Mouse (Mus musculus) layer of hippocampus, postnatal 36 days (tissue): ENCODE measurements around the gene Prr14. TPM values are rescaled to one million over a fixed set of nuclear protein-coding genes. Genes with fewer than 3 reads are reported as not detected.
"Not testable (repeated sequence)": the region's sequence is repeated elsewhere in the genome, so short reads cannot be mapped to it uniquely, and the experiment has no call there.

Experiments used
- DNase-seq, 2 experiments: peaks; one replicate each; pipeline ENCODE4 v3.0.0; 2022
- total RNA-seq, 2 experiments: library from RNA; stranded (reverse); gene quantifications; 2 replicates each; pipeline ENCODE4 v1.2.3; 2021

The Prr14 gene
- total RNA-seq, 2 experiments from 2014 or later, result 27.6 to 30.5 TPM

DNA sequence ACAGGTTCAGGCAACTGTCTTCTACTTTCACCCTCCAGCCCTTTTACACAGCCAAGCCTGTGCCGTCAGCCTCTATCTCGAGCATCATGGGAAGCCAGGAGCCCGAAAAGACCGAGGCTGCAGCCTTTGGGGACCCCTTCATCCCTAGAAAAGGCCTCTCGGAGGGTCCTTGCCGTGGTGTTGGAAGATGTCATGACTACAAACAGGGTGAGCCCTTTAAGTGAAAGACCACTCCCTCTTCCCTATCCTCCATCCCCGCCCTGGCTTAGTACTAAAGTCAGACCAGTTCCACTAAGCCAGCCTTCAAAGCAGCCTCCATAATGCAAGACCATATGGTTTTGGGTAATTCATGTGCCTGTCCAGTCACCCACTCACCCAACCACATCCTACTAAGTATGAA, 12.6 kb downstream of the Prr14 start:
- no peak for DNase-seq

DNA sequence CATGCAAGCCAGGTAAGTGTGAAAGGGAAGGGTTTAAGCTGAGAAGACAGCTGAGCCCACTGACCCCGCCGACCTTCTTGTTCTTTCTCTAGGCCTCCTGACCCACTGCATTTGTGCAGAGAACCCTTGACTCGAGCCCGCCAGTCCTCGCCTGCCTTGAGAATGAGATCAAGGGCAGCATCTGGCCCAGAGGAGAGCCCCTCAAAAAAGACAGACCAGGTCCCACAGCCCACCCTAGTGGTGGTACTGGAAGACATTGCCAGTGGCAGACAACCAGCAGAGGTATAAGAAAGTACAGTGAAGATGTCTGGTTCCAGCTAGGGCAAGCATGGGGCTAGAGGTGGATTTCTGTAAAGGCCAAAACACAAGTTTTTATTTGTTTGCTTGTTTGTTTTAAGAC, 14.3 kb downstream of the Prr14 start:
- DNase-seq, result no peak

DNA sequence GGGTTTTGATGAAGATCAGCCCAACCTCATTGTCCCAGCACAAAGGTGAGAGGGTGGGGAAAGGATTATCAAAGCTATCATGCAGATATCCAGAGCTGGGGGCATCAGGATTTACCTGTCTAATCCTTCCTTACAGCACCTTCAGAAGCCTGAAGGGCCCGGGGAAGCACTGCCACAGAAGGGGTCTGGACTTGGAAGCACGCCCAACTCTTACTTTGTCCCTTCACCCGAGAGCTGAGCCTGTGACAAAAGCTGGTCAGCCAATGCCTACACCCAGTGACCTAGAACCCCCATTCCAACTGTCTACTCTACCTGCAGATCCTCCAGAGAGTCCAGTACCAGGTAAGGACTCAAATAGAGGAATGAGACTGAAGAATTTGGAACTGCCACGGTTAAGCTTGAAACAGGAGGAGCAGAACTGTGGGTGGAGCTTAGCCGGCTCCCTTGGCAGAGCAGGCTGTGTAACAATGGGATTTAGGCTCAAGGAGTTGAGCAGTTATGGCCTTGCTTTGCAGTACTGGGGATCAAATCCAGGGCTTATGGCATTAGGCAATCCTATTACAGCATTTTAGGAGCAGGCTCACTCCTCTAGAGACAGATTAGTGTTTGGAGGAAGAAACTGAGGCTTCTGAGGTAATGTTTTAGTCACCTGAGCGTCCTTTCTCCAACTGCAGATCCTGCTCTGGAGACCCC, 15.1 kb downstream of the Prr14 start:
- DNase-seq, result no peak

DNA sequence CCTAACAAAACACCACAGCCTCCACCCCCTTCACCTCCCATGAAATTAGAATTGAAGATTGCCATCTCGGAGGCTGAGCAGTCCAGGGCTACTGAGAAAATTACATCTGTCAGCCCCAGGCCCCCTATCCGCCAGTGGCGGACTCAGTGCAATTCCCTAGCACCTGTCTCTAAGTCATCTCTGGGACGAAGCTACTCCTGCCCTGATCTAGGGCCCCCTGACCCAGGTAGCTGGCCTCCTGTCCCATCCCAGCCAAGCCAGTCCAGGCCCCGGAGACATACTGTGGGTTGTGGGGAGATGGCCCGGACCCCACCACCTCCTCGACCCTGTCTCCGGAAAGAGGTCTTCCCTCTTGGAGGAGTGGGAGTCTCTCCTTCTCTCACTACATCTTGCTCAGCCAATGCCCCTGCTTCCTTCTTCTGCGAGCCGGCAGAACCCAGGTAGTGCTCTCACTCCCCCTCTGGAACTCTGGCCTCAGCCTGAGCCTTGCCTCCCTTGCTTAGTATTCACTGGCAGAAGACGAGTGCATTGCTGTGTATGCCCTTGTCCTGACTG, 15.9 kb downstream of the Prr14 start:
- DNase-seq, result no peak

DNA sequence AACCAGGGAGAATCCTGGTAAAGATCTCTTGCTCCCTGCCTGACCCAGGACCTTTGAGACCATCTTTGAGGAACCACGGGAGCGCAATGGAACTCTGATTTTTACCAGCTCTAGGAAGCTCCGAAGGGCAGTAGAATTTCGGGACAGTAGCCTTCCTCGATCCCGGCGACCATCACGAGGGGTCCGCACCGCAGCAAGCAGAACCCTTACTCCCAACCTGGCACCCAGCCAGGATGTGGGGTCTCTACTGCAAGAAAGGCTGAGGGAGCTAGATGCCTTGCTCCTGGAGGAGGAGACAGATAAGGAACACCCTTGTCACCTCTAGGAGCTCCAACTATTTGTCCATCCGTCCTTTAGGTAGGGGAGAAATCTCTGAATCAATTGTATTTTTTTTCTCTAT, 16.9 kb downstream of the Prr14 start:
- DNase-seq, result no peak

GRCm38 (mm10) chr7:127476855-127477254, 17.4 kb downstream of the Prr14 start:
- no peak for DNase-seq

DNA sequence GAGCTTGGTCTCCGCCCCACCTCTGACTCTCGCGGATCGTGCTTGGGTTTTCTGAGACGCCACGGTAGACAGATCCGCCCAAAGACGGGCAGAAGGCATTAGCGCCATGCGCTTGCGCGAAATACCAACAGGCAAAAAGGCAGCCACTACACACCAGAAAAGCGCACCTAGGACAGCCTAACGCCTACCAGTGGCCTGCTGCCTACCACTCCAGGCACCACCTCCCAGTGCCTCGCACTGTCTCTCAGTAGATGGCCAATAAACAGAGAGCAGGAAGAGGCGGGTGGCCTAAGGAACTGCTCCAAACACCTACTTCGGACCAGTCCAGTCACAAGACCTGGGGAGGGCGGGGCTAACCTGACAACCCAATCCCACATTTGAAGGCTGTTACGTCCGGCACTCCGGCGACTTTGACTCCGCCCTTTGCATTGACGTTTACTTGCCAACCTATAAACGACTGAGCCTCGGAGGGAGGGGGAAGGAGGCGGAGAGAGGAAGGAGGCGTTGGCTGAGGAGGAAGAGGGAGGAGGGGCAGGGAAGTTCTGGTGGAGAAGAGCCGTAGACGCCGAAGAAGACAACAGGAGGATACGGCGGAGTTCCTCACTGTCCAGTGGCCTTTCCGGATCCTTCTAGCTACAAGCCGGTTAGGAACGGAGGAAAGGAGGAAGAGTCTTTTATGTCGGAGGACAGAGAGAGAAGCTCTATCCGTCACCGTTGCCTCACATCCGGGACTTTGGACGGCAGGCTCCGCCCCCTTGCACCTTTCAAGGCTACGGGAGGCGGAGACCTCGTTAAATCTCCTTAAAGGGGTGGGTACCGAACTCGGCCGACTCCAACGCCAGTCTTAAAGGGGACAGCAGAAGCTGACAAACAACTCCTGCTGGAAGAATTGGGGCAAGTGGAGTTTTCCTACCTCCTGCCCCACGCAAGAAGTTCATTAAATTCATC, 18.6 kb downstream of the Prr14 start:
- peak; percentile 98 for DNase-seq

DNA sequence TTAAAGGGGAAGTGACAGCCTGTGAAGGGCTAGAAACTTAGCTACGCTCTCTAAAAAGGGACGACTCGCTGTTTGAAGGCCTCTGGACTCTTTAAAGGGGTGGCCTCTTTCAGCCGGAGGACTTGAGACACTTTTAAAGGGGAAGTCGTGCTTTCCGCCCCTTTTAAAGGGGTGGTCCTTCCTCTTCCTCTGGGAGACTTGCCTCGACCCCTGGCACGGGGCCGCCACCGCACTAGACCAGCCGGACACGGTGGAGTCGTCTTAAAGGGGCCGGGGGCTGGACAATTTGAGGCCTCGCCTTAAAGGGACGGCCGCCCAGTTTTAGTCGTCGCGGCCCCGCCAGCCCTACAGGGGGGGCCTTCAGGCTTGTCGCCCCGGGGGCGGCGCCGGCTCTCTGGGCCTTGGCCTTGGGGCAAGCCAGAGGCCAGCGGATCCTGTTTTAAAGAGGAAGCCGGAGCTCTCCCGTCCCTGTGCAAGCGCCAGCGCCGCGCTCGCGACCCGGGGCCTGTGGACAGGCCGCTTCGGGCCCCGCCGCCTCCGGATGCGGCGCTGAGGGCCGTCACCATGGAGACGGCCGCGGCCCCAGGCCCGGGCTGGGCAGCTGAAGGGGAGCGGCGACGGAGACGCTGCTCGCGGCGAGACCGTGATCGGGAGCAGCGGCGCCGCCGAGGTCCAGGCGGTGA, 19.4 kb downstream of the Prr14 start, which contains the start of gene Fbrs:
Gene Fbrs (plus strand): TSS at position 565 of the 683 bp plus-strand sequence.
- peak; percentile 92 to 95 for DNase-seq

DNA sequence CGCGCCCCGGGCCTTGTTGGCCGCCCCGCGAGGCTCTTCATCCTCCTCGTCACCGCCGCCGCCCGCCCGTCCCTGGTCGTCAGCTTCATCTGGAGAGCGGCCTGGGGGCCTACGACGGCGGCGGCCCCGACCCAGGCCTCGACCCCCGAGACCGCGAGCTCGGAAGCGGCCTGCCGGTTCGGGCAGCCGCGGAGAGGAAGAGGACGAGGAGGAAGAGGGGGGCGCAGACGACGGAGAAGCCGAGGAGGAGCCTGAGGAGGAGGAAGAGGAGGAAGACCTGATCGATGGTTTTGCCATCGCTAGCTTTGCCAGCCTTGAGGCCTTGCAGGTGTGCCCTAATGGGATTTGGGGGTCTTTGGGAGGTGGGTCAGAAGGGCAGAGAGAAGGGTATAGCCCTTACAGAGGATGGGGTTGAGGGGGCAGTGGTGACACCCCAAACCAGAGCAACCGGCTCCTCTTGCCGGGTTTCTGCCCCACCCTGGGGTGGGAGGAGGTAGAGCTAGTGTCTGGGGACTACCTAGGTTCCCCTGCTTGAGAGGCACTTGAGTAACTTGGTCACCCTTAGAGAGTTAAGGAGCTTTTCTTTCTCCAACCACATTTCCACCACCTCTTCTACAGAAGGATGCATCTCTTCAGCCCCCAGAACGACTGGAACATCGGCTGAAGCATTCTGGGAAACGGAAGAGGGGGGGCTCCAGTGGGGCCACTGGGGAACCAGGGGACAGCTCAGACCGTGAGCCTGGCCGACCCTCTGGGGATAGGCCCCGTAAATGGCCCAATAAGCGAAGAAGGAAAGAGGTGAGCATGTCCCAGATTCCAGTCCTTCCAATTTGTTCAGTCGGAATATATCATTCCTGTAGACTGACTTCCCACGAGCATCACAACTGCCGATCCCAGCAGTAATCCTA, 20.2 kb downstream of the Prr14 start:
- peak in 1 of 2 experiments; percentile 33 for DNase-seq

- DNase-seq, result no peak
These were observed 20.9 kb downstream of the Prr14 start for GRCm38 (mm10) chr7:127480321-127480720.

DNA sequence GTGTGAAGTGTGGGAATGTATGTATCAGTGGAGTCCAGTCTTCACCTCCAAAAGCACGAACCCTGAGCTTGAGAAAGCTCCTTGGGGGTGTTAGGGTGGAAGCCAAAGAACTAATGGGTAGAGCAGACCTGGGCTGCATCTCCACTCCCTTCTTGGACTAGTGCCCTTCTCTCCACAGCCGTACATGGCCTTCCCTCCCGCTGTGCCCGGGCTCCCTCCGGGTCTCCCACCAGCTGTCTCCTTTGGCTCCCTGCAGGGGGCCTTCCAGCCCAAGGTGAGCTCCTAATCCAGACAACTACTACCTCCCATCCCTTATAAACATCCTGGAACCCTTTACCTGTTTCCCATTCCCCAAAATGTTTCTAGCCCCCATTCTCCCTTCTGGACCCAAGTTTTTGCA, 26.0 kb downstream of the Prr14 start:
- DNase-seq, result no peak

DNA sequence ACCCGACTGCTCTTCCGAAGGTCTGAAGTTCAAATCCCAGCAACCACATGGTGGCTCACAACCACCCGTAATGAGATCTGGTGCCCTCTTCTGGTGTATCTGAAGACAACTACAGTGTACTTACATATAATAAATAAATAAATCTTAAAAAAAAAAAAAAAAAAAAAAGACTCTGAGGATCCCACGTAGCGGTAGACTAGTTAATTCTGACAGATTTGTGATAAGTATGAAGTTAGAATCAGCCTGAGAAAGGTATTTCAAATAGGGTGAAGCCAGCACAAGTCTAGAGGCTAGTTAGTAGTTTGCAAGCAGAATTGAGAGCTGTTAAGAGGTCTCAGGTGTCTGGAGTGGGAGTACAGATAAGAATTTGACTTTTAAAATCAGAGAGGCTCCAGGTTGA, 29.0 kb downstream of the Prr14 start:
- not testable (repeated sequence) for DNase-seq

DNA sequence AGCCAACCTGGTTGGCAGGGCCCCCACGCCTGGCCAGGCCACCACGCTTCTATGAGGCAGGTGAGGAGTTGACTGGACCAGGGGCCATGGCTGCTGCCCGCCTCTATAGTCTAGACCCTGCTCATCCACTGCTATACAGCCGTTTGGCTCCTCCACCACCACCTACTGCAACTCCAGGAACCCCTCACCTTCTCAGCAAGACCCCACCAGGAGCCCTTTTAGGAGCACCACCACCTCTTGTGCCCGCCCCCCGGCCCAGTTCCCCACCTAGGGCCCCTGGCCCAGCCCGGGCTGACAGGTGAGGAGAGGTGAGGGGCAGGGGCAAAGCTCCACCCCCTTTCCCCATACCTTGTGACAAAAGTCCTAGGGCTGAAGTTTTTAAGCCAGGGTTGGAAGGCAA, 30.6 kb downstream of the Prr14 start:
- no peak for DNase-seq

DNA sequence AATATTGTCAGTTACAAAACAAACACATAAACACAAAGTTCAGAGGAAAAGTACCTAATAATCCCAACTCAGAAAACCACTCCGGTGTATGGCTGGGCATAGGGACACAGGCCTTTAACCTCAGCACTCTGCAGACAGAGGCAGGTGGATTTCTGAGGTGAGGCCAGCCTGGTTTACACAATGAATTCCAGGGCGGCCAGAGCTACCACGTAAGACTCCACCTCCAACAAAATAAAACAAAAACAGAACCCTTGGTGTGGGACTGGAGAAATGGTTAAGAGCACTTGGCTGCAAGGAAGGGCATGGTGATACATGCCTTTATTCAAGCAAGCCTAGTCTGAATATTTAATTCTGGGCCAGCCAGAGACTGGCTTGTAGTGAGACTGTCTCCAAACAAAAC, 32.4 kb downstream of the Prr14 start:
- no peak for DNase-seq

DNA sequence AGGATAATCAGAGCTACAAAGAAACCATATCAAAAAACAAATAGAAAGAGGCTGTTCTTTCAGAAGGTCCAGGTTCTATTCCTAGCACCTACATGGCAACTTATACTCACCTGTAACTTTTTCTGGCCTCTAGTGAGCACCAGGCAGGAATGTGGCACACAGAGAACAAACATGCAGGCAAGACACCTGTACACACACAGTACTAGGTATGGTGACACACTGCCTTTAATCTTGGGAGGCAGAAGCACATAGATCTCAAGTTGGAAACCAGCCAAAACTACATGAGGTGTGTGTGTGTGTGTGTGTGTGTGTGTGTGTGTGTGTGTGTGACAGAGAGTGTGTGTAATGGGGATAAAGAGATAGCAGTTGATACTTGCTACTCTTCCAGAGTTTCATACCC, 35.2 kb downstream of the Prr14 start:
- DNase-seq, result no peak

GRCm38 (mm10) chr7:127497382-127497781, 38.0 kb downstream of the Prr14 start:
- DNase-seq, result no peak

DNA sequence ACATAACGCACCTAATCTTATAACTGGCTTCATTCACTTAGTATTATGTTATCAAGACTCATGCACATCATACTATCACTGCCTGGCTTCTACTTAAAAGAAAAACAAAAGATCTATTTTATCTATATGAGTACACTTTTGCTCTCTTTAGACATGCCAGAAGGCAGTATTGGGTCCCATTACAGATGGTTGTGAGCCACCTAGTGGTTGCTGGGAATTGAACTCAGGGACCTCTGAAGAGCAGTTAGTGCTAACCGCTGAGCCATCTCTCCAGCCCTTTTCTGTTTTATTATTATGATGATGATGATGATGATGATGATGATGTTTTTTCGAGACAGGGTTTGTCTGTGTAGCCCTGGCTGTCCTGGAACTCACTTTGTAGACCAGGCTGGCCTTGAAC, 39.0 kb downstream of the Prr14 start:
- peak in 1 of 2 experiments; percentile 25 for DNase-seq

DNA sequence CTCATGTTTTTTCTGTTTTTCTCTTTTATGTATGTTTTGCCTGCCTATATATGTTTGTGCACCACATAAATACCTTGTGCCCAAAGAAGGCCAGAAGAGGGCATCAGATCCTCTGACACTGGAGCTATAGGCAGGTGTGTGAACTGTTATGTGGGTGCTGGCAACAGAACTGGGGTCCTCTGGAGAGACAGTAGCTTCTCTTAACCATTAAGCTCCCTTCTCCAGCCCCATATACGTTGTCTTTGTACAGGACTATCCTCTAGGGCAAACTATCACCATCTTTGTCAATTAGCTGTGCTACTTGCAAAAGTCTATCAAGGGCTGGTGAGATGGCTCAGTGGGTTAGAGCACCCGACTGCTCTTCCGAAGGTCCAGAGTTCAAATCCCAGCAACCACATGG, 48.9 kb downstream of the Prr14 start:
- no peak for DNase-seq

DNA sequence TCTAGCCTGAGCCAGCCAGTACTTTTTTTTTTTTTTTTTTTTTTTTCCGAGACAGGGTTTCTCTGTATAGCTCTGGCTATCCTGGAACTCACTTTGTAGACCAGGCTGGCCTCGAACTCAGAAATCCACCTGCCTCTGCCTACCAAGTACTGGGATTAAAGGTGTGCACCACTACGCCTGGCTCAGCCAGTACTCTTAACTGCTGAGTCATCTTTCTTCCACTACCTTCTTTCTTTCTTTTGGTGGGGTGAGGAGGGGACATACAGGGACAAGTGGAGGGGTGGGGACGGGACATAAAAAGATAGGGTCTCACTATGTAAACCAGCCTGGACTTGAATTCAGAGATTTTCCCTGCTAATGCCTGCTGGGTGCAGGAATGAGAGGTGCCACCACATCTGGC, 50.4 kb downstream of the Prr14 start:
- DNase-seq, result not testable (repeated sequence)

GRCm38 (mm10) chr7:127511241-127511640, 51.8 kb downstream of the Prr14 start:
- DNase-seq, result no peak

GRCm38 (mm10) chr7:127511808-127512230, 52.4 kb downstream of the Prr14 start, which contains the start of gene Srcap:
Srcap (plus strand) TSS chr7:127511983.
- peak; percentile 93 to 94 for DNase-seq
